Mouse (Mus musculus) mammary gland, adult 2 months (tissue): ENCODE data around the gene Kcnk7. TPM values are rescaled to one million over a fixed set of nuclear protein-coding genes. Genes with fewer than 3 reads are reported as not detected.

Experiments used
- polyA plus RNA-seq: library from polyadenylated mRNA; depleted of rRNA; stranded (reverse); fragments of >200 nt; gene quantifications from 2 replicates; pipeline ENCODE4 v1.2.3, GENCODE M21; 2012; ENCODE audit warnings: low replicate concordance; rRNA removed

Gene Kcnk7
- polyA plus RNA-seq = 0.83 and 0.94 TPM in 2 replicates

GRCm38 (mm10) chr19:5704163-5704800 lies at the start of gene Kcnk7:
Gene Kcnk7 (plus strand): TSS chr19:5704367.

GRCm38 (mm10) chr19:5662981-5663913 lies 40.9 kb upstream of the Kcnk7 start, which contains the start of gene Sipa1:
Gene Sipa1 (minus strand): TSS chr19:5663707.

GRCm38 (mm10) chr19:5688200-5689087 lies 15.7 kb upstream of the Kcnk7 start, which contains the start of the genes Map3k11 and Pcnx3:
Gene Map3k11 (plus strand): TSS chr19:5688742.
Gene Pcnx3 (minus strand): TSS chr19:5688908.

GRCm38 (mm10) chr19:5725767-5726515 lies 21.8 kb downstream of the Kcnk7 start, which contains the start of gene Ehbp1l1:
Gene Ehbp1l1 (minus strand): TSS chr19:5726317.

GRCm38 (mm10) chr19:5729444-5729815 lies 25.3 kb downstream of the Kcnk7 start, which contains the start of gene Fam89b:
Gene Fam89b (minus strand): TSS chr19:5729653.

GRCm38 (mm10) chr19:5740320-5741317 lies 36.5 kb downstream of the Kcnk7 start, which contains the start of gene Ltbp3:
Gene Ltbp3 (plus strand): TSS chr19:5740904.

Other genes starting within 250 kb of the Kcnk7 start
- gene Ccdc85b, start 246.5 kb upstream of the Kcnk7 start, polyA plus RNA-seq = 5.0 and 11.5 TPM in 2 replicates
- gene Fibp, start 243.8 kb upstream of the Kcnk7 start, polyA plus RNA-seq = 106 and 133 TPM in 2 replicates
- 27.5 and 30.7 TPM in 2 replicates for gene Ctsw, start 235.9 kb upstream of the Kcnk7 start, polyA plus RNA-seq
- 96.9 and 98.4 TPM in 2 replicates for gene Efemp2, start 230.4 kb upstream of the Kcnk7 start, polyA plus RNA-seq
- 47.4 and 58.4 TPM in 2 replicates for gene Mus81, start 216.0 kb upstream of the Kcnk7 start, polyA plus RNA-seq
- 576 and 751 TPM in 2 replicates for gene Cfl1, start 213.9 kb upstream of the Kcnk7 start, polyA plus RNA-seq
- 1.1 and 1.7 TPM in 2 replicates for gene 1700020D05Rik, start 200.6 kb upstream of the Kcnk7 start, polyA plus RNA-seq
- gene Snx32, start 193.8 kb upstream of the Kcnk7 start, polyA plus RNA-seq = 11.3 and 16.3 TPM in 2 replicates
- gene Ovol1, start 143.7 kb upstream of the Kcnk7 start, polyA plus RNA-seq = 2.4 and 2.5 TPM in 2 replicates
- 11.5 and 27.2 TPM in 2 replicates for gene Ap5b1, start 136.3 kb upstream of the Kcnk7 start, polyA plus RNA-seq
- 35.9 and 66.4 TPM in 2 replicates for gene Rnaseh2c, start 102.5 kb upstream of the Kcnk7 start, polyA plus RNA-seq
- 50.4 and 55.5 TPM in 2 replicates for gene Kat5, start 94.1 kb upstream of the Kcnk7 start, polyA plus RNA-seq
- 102 and 116 TPM in 2 replicates for gene Rela, start 66.9 kb upstream of the Kcnk7 start, polyA plus RNA-seq
- gene Sipa1, start 40.7 kb upstream of the Kcnk7 start, polyA plus RNA-seq = 130 and 371 TPM in 2 replicates
- 73.1 and 141 TPM in 2 replicates for gene Map3k11, start 15.6 kb upstream of the Kcnk7 start, polyA plus RNA-seq
- gene Pcnx3, start 15.5 kb upstream of the Kcnk7 start, polyA plus RNA-seq = 137 and 266 TPM in 2 replicates
- gene Ehbp1l1, start 21.9 kb downstream of the Kcnk7 start, polyA plus RNA-seq = 92.5 and 93.1 TPM in 2 replicates
- 237 and 392 TPM in 2 replicates for gene Fam89b, start 25.3 kb downstream of the Kcnk7 start, polyA plus RNA-seq
- 222 and 329 TPM in 2 replicates for gene Ltbp3, start 36.5 kb downstream of the Kcnk7 start, polyA plus RNA-seq
- gene Scyl1, start 67.1 kb downstream of the Kcnk7 start, polyA plus RNA-seq = 105 and 131 TPM in 2 replicates
- 32.4 and 48.8 TPM in 2 replicates for gene Frmd8, start 170.9 kb downstream of the Kcnk7 start, polyA plus RNA-seq
- gene Slc25a45, start 173.4 kb downstream of the Kcnk7 start, polyA plus RNA-seq = 37.0 and 41.5 TPM in 2 replicates
- 0.32 and 0.38 TPM in 2 replicates for gene Tigd3, start 189.8 kb downstream of the Kcnk7 start, polyA plus RNA-seq
- gene Dpf2, start 208.6 kb downstream of the Kcnk7 start, polyA plus RNA-seq = 74.6 and 123 TPM in 2 replicates
- 13.5 and 26.4 TPM in 2 replicates for gene Cdc42ep2, start 220.4 kb downstream of the Kcnk7 start, polyA plus RNA-seq